ENCODE assay signal across 10 mouse cellular contexts in the genomic region with DNA sequence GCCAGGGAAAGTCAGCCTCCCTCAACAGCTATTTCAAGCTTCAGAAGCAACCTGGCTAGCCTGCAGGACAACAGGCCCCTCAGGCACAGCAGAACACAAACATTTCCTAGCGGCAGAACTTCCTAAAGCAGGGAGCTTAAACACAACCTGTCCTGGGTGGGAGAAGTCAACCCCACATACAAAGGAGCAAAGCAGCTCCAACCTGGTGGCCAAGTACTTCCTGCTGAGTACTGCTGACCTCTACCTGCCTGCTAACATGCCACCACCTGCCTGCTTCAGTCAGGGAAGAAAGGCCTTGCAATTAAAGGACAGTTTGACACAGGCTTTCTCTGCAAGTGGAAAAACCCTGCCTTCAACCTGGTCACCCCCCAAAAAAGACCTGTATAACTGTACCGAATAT. TPM values are rescaled to one million over a fixed set of nuclear protein-coding genes. Genes with fewer than 3 reads are reported as not detected.
DNase-seq lines count a peak whose midpoint lies in the region; ATAC-seq lines count a peak whose summit lies in the region.
"Had no signal": no experiment of that assay in that cellular context is flagged by ENCODE, and none has a peak within 500 bp of the region (broad histone marks: within the 10 kb centered on the region; RNA-seq: fewer than 3 reads in every experiment).

No protein-coding gene starts in this region.

- no peaks in the 10 kb centered on the region for H3K36me3 ChIP-seq in liver, embryonic 11.5 days (ENCODE audit: control insufficient read depth, insufficient read depth, low read length)
- H3K36me3 ChIP-seq in liver, embryonic 12.5 days, result no peaks in the 10 kb centered on the region
- no peaks in the 10 kb centered on the region for H3K36me3 ChIP-seq in embryonic facial prominence, embryonic 12.5 days
- H3K36me3 ChIP-seq in intestine, embryonic 14.5 days (ENCODE audit: control insufficient read depth, insufficient read depth, low read length), result no peaks in the 10 kb centered on the region
- H3K36me3 ChIP-seq in limb, embryonic 15.5 days, result no peaks in the 10 kb centered on the region
- no peaks in the 10 kb centered on the region for H3K36me3 ChIP-seq in hindbrain, embryonic 14.5 days (replicated peaks; ENCODE audit: control insufficient read depth, insufficient read depth)
- H3K36me3 ChIP-seq: G1E; hindbrain, embryonic 13.5 days had no signal

- H3K9ac ChIP-seq in liver, embryonic 11.5 days (ENCODE audit: low read depth, low read length), result no peak overlapping the region
- H3K9ac ChIP-seq in liver, embryonic 12.5 days, result no peak overlapping the region
- no peak overlapping the region for H3K9ac ChIP-seq in embryonic facial prominence, embryonic 12.5 days
- H3K9ac ChIP-seq in intestine, embryonic 14.5 days (ENCODE audit: low read length), result no peak overlapping the region
- H3K9ac ChIP-seq in limb, embryonic 15.5 days, result no peak overlapping the region
- no peak overlapping the region for H3K9ac ChIP-seq in hindbrain, embryonic 14.5 days

- no peaks in the 10 kb centered on the region for H3K9me3 ChIP-seq in liver, embryonic 11.5 days (ENCODE audit: control insufficient read depth, low read length)
- H3K9me3 ChIP-seq in liver, embryonic 12.5 days (replicated peaks), result no peaks in the 10 kb centered on the region
- no peaks in the 10 kb centered on the region for H3K9me3 ChIP-seq in embryonic facial prominence, embryonic 12.5 days
- H3K9me3 ChIP-seq in intestine, embryonic 14.5 days (ENCODE audit: control insufficient read depth, low read length), result no peaks in the 10 kb centered on the region
- no peaks in the 10 kb centered on the region for H3K9me3 ChIP-seq in limb, embryonic 15.5 days
- no peaks in the 10 kb centered on the region for H3K9me3 ChIP-seq in hindbrain, embryonic 14.5 days (ENCODE audit: control insufficient read depth, low read length)
- H3K9me3 ChIP-seq: hindbrain, embryonic 13.5 days had no signal

- ATAC-seq in liver, embryonic 11.5 days (replicated peaks; ENCODE audit: low FRiP score), result no peak
- ATAC-seq in liver, embryonic 12.5 days, result no peak
- no peak for ATAC-seq in embryonic facial prominence, embryonic 12.5 days (ENCODE audit: insufficient number of reproducible peaks, insufficient read depth, low FRiP score, low TSS enrichment)
- no peak for ATAC-seq in intestine, embryonic 14.5 days (replicated peaks; ENCODE audit: low FRiP score, low TSS enrichment, low read depth)
- no peak for ATAC-seq in limb, embryonic 15.5 days (ENCODE audit: insufficient number of reproducible peaks, low FRiP score, low TSS enrichment, low read depth)
- ATAC-seq in hindbrain, embryonic 14.5 days (ENCODE audit: low FRiP score), result no peak
- ATAC-seq in granulocyte monocyte progenitor cell, adult 5-6 weeks (replicated peaks; ENCODE audit: poor library complexity, severe bottlenecking), result no peak

- peaks cover 5% of the 10 kb centered on the region for H3K4me1 ChIP-seq in liver, embryonic 11.5 days (replicated peaks; ENCODE audit: control insufficient read depth, insufficient read depth, low read length)
- no peaks in the 10 kb centered on the region; the same call in 1 of the 2 replicates for H3K4me1 ChIP-seq in liver, embryonic 12.5 days
- peaks cover 10% of the 10 kb centered on the region; the same call in 1 of the 2 replicates for H3K4me1 ChIP-seq in embryonic facial prominence, embryonic 12.5 days
- H3K4me1 ChIP-seq in intestine, embryonic 14.5 days (replicated peaks; ENCODE audit: control insufficient read depth, insufficient read depth, low read length), result peaks cover 9% of the 10 kb centered on the region
- peaks cover 14% of the 10 kb centered on the region for H3K4me1 ChIP-seq in limb, embryonic 15.5 days
- peaks cover 11% of the 10 kb centered on the region; the same call in 1 of the 2 replicates for H3K4me1 ChIP-seq in hindbrain, embryonic 14.5 days (replicated peaks; ENCODE audit: control insufficient read depth, insufficient read depth, low read length)

- no peak overlapping the region for H3K27ac ChIP-seq in liver, embryonic 11.5 days (ENCODE audit: low read depth, low read length)
- H3K27ac ChIP-seq in liver, embryonic 12.5 days, result no peak overlapping the region
- H3K27ac ChIP-seq in embryonic facial prominence, embryonic 12.5 days, result no peak overlapping the region
- H3K27ac ChIP-seq in intestine, embryonic 14.5 days (ENCODE audit: low read depth), result no peak overlapping the region
- no peak overlapping the region for H3K27ac ChIP-seq in limb, embryonic 15.5 days
- no peak overlapping the region for H3K27ac ChIP-seq in hindbrain, embryonic 14.5 days
- H3K27ac ChIP-seq: hindbrain, embryonic 13.5 days had no signal

- no peak for DNase-seq in liver, embryonic 11.5 days (ENCODE audit: low spot score)
- DNase-seq in intestine, embryonic 14.5 days (ENCODE audit: low spot score), result no peak
- DNase-seq in hindbrain, embryonic 14.5 days (ENCODE audit: low spot score), result no peak
- DNase-seq: cerebellum, postnatal 25 days had no signal

- H3K27me3 ChIP-seq in liver, embryonic 11.5 days (replicated peaks; ENCODE audit: control insufficient read depth, insufficient read depth, low read length), result peaks cover 53% of the 10 kb centered on the region
- peaks cover 63% of the 10 kb centered on the region for H3K27me3 ChIP-seq in liver, embryonic 12.5 days (replicated peaks)
- peaks cover 59% of the 10 kb centered on the region for H3K27me3 ChIP-seq in embryonic facial prominence, embryonic 12.5 days
- H3K27me3 ChIP-seq in intestine, embryonic 14.5 days (replicated peaks; ENCODE audit: control insufficient read depth, insufficient read depth, low read length), result peaks cover 45% of the 10 kb centered on the region
- peaks cover 56% of the 10 kb centered on the region for H3K27me3 ChIP-seq in limb, embryonic 15.5 days
- peaks cover 60% of the 10 kb centered on the region for H3K27me3 ChIP-seq in hindbrain, embryonic 14.5 days (ENCODE audit: control insufficient read depth, insufficient read depth, low read length)

- H3K4me3 ChIP-seq in liver, embryonic 11.5 days (ENCODE audit: low read depth, low read length), result no peak overlapping the region
- no peak overlapping the region for H3K4me3 ChIP-seq in liver, embryonic 12.5 days
- H3K4me3 ChIP-seq in embryonic facial prominence, embryonic 12.5 days, result 0 out of 2 replicates have a peak overlapping the region, but pooled peaks have one; percentile 44
- peak overlapping the region; percentile 48 for H3K4me3 ChIP-seq in intestine, embryonic 14.5 days (ENCODE audit: low read depth, low read length)
- peak overlapping the region; percentile 45 for H3K4me3 ChIP-seq in limb, embryonic 15.5 days
- no peak overlapping the region for H3K4me3 ChIP-seq in hindbrain, embryonic 14.5 days (replicated peaks; ENCODE audit: low read length)

- WGBS in liver, embryonic 11.5 days, result 66% methylated on average over 2 of the region's 2 CpGs
- WGBS in liver, embryonic 12.5 days (ENCODE audit: insufficient replicate concordance), result 47% methylated on average over 2 of the region's 2 CpGs
- 44% methylated on average over 2 of the region's 2 CpGs for WGBS in embryonic facial prominence, embryonic 12.5 days
- 51% methylated on average over 2 of the region's 2 CpGs for WGBS in intestine, embryonic 14.5 days
- 51% methylated on average over 2 of the region's 2 CpGs for WGBS in limb, embryonic 15.5 days
- 62% methylated on average over 2 of the region's 2 CpGs for WGBS in hindbrain, embryonic 14.5 days

- peak overlapping the region; percentile 68; the same call in 1 of the 2 replicates for H3K4me2 ChIP-seq in liver, embryonic 11.5 days
- no peak overlapping the region; the same call in 1 of the 2 replicates for H3K4me2 ChIP-seq in liver, embryonic 12.5 days
- H3K4me2 ChIP-seq in embryonic facial prominence, embryonic 12.5 days (replicated peaks), result peak overlapping the region; percentile 75
- peak overlapping the region; percentile 64 for H3K4me2 ChIP-seq in intestine, embryonic 14.5 days (ENCODE audit: low read length)
- peak overlapping the region; percentile 23 for H3K4me2 ChIP-seq in limb, embryonic 15.5 days
- H3K4me2 ChIP-seq in hindbrain, embryonic 14.5 days (replicated peaks), result no peak overlapping the region

RNA-seq across cellular contexts. Expression of a gene that starts 1.8 kb away (rescaled TPM):
- polyA plus RNA-seq in liver, embryonic 11.5 days (2014; fragmentation: Nextera tagmentation; extraction: Ambion mirVana), result 3.2 and 3.5 TPM in 2 replicates
- 2.4 and 2.5 TPM in 2 replicates for polyA plus RNA-seq in liver, embryonic 12.5 days (2016; fragmentation: Nextera tagmentation; extraction: Ambion mirVana)
- polyA plus RNA-seq in embryonic facial prominence, embryonic 12.5 days (2016; fragmentation: Nextera tagmentation; extraction: Ambion mirVana), result 8.0 and 8.9 TPM in 2 replicates
- polyA plus RNA-seq in intestine, embryonic 14.5 days (2014; fragmentation: Nextera tagmentation; extraction: Ambion mirVana), result 16.3 and 20.0 TPM in 2 replicates
- 23.2 and 26.0 TPM in 2 replicates for polyA plus RNA-seq in limb, embryonic 15.5 days (2015; fragmentation: Nextera tagmentation; extraction: Ambion mirVana)
- 0.76 and 0.83 TPM in 2 replicates for polyA plus RNA-seq in hindbrain, embryonic 14.5 days (2014; fragmentation: Nextera tagmentation; extraction: Ambion mirVana)
- not detected in 2 replicates for total RNA-seq in granulocyte monocyte progenitor cell, adult 5-6 weeks (2014; fragmentation: Nextera tagmentation)
- total RNA-seq in granulocyte monocyte progenitor cell, adult 5-6 weeks (2017), result not detected in 2 replicates
- polyA plus RNA-seq: G1E had no signal

Comparison
In these comparisons a context has a peak if more than half of its experiments do, and no peak if none do; other contexts are left out.
1. H3K4me2 ChIP-seq: peak in liver, embryonic 11.5 days (single experiment), embryonic facial prominence, embryonic 12.5 days (single experiment), intestine, embryonic 14.5 days (single experiment) and limb, embryonic 15.5 days (single experiment); none in liver, embryonic 12.5 days (single experiment) and hindbrain, embryonic 14.5 days (single experiment).
2. H3K4me3 ChIP-seq: peak in embryonic facial prominence, embryonic 12.5 days (single experiment), intestine, embryonic 14.5 days (single experiment) and limb, embryonic 15.5 days (single experiment); none in liver, embryonic 11.5 days (single experiment), liver, embryonic 12.5 days (single experiment) and hindbrain, embryonic 14.5 days (single experiment).